Mouse (Mus musculus) liver, embryonic 16.5 days (tissue): Measurements from ENCODE around the gene D330020A13Rik. TPM values are rescaled to one million over a fixed set of nuclear protein-coding genes. Genes with fewer than 3 reads are reported as not detected.

ENCODE experiments used
- ATAC-seq: fragments of 200-750 bp; cut with Nextera tagmentation; 2 replicates; pipeline ENCODE4 v1.8.0; 2017; ENCODE audit warnings: low read depth, mild to moderate bottlenecking, moderate number of reproducible peaks, moderate library complexity
- H3K27ac ChIP-seq: fragments of 300-500 bp; sonication (generic); 2 replicates; pipeline ENCODE4 v1.5.1; 2014; ENCODE audit warnings: mild to moderate bottlenecking, low read length
- H3K27me3 ChIP-seq: fragments of 300-500 bp; sonication (generic); 2 replicates; pipeline ENCODE4 v1.6.1; 2014; ENCODE audit warnings: low read depth, low read length, mixed read lengths; ENCODE audit not compliant: control insufficient read depth, insufficient read depth
- H3K36me3 ChIP-seq: fragments of 300-500 bp; sonication (generic); 2 replicates; pipeline ENCODE4 v1.6.1; 2014; ENCODE audit warnings: mild to moderate bottlenecking; ENCODE audit not compliant: control insufficient read depth, insufficient read depth
- H3K4me1 ChIP-seq: fragments of 300-500 bp; sonication (generic); 2 replicates; pipeline ENCODE4 v1.6.1; 2014; ENCODE audit warnings: low read depth, low read length, mixed read lengths; ENCODE audit not compliant: control insufficient read depth
- H3K4me2 ChIP-seq: fragments of 300-500 bp; sonication (generic); 2 replicates; pipeline ENCODE4 v1.6.1; 2014; ENCODE audit warnings: low read depth, low read length, mixed read lengths
- H3K4me3 ChIP-seq: fragments of 300-500 bp; sonication (generic); 2 replicates; pipeline ENCODE4 v1.5.1; 2014; ENCODE audit warnings: low read depth, mild to moderate bottlenecking, low read length
- H3K9ac ChIP-seq: fragments of 300-500 bp; sonication (generic); 2 replicates; pipeline ENCODE4 v1.6.1; 2014; ENCODE audit warnings: low read depth, low read length
- H3K9me3 ChIP-seq: fragments of 300-500 bp; sonication (generic); replicated peaks from 2 replicates; pipeline ENCODE4 v1.6.1; 2016; ENCODE audit warnings: low read length; ENCODE audit not compliant: control insufficient read depth
- WGBS: fragments of 180-500 bp; shearing (Covaris S2); extraction: QIAGEN DNeasy Blood & Tissue Kit; methylation state at CpG from one replicate; pipeline ENCODE4 v1.1.7; 2014; ENCODE audit not compliant: insufficient replicate concordance; 5-methylcytosine and 5-hydroxymethylcytosine counted together
- polyA plus RNA-seq: library from polyadenylated mRNA; unstranded; fragments of >200 nt; fragmentation: Nextera tagmentation; extraction: Ambion mirVana; gene quantifications from 2 replicates; pipeline ENCODE4 v1.2.1, GENCODE M21; 2015

The D330020A13Rik gene
- polyA plus RNA-seq, 1 experiment from 2014 or later = not detected

GRCm38 (mm10) chr6:120259481-120259880 is 34.7 kb upstream of the D330020A13Rik start:
- WGBS = 36% methylated on average over 9 of the region's 9 CpGs
- no peak for ATAC-seq
- H3K4me1 ChIP-seq = no peaks in the 10 kb centered on the region

GRCm38 (mm10) chr6:120262886-120263531 is 31.2 kb upstream of the D330020A13Rik start:
- 52% methylated on average over 12 of the region's 12 CpGs for WGBS
- H3K9ac ChIP-seq = no peak overlapping the region
- no peak for ATAC-seq
- H3K27ac ChIP-seq = no peak overlapping the region
- no peaks in the 10 kb centered on the region for H3K27me3 ChIP-seq
- H3K4me2 ChIP-seq = no peak overlapping the region
- H3K4me3 ChIP-seq = no peak overlapping the region
- H3K36me3 ChIP-seq = no peaks in the 10 kb centered on the region
- no peaks in the 10 kb centered on the region for H3K9me3 ChIP-seq
- no peaks in the 10 kb centered on the region for H3K4me1 ChIP-seq

More at GRCm38 (mm10) chr6:120259481-120259880, 34.7 kb upstream of the D330020A13Rik start:
- no peak overlapping the region for H3K9ac ChIP-seq
- no peak overlapping the region for H3K4me2 ChIP-seq
- no peaks in the 10 kb centered on the region for H3K27me3 ChIP-seq
- H3K9me3 ChIP-seq = no peaks in the 10 kb centered on the region
- H3K36me3 ChIP-seq = no peaks in the 10 kb centered on the region
- no peak overlapping the region for H3K4me3 ChIP-seq
- H3K27ac ChIP-seq = no peak overlapping the region

GRCm38 (mm10) chr6:120263608-120264007 is 30.6 kb upstream of the D330020A13Rik start:
- Histone ChIP-seq H3K9ac (no peak overlapping the region), H3K4me3 (no peak overlapping the region), H3K36me3 (no peaks in the 10 kb centered on the region), H3K4me2 (no peak overlapping the region), H3K27ac (no peak overlapping the region), H3K9me3 (no peaks in the 10 kb centered on the region), H3K27me3 (no peaks in the 10 kb centered on the region), H3K4me1 (no peaks in the 10 kb centered on the region)
- 63% methylated on average over 7 of the region's 7 CpGs for WGBS
- ATAC-seq = no peak

- WGBS = 31% methylated on average over 6 of the region's 6 CpGs
- no peak for ATAC-seq
- no peaks in the 10 kb centered on the region for H3K27me3 ChIP-seq
- no peaks in the 10 kb centered on the region for H3K4me1 ChIP-seq
- H3K4me3 ChIP-seq = no peak overlapping the region
- no peaks in the 10 kb centered on the region for H3K9me3 ChIP-seq
- no peaks in the 10 kb centered on the region for H3K36me3 ChIP-seq
- no peak overlapping the region for H3K4me2 ChIP-seq
- no peak overlapping the region for H3K27ac ChIP-seq
- no peak overlapping the region for H3K9ac ChIP-seq
Observed at GRCm38 (mm10) chr6:120264151-120264550, 30.0 kb upstream of the D330020A13Rik start.

GRCm38 (mm10) chr6:120274181-120274580 is 20.0 kb upstream of the D330020A13Rik start:
- Histone ChIP-seq H3K36me3 (no peaks in the 10 kb centered on the region), H3K4me2 (no peak overlapping the region), H3K9me3 (no peaks in the 10 kb centered on the region), H3K27ac (no peak overlapping the region), H3K4me1 (no peaks in the 10 kb centered on the region), H3K9ac (no peak overlapping the region), H3K4me3 (no peak overlapping the region), H3K27me3 (no peaks in the 10 kb centered on the region)
- ATAC-seq = no peak
- WGBS = 45% methylated on average over 8 of the region's 8 CpGs

GRCm38 (mm10) chr6:120274887-120275286 is 19.3 kb upstream of the D330020A13Rik start:
- ATAC-seq = no peak
- WGBS = 52% methylated on average over 4 of the region's 4 CpGs
- no peaks in the 10 kb centered on the region for H3K27me3 ChIP-seq

GRCm38 (mm10) chr6:120275301-120275700 is 18.9 kb upstream of the D330020A13Rik start:
- Histone ChIP-seq H3K9ac (no peak overlapping the region), H3K9me3 (no peaks in the 10 kb centered on the region), H3K36me3 (no peaks in the 10 kb centered on the region), H3K4me2 (no peak overlapping the region), H3K27ac (no peak overlapping the region), H3K27me3 (no peaks in the 10 kb centered on the region), H3K4me1 (no peaks in the 10 kb centered on the region), H3K4me3 (no peak overlapping the region)
- no peak for ATAC-seq
- 41% methylated on average over 6 of the region's 6 CpGs for WGBS

More at GRCm38 (mm10) chr6:120274887-120275286, 19.3 kb upstream of the D330020A13Rik start:
- H3K4me1 ChIP-seq = no peaks in the 10 kb centered on the region
- no peak overlapping the region for H3K4me2 ChIP-seq
- no peak overlapping the region for H3K9ac ChIP-seq
- H3K4me3 ChIP-seq = no peak overlapping the region
- no peak overlapping the region for H3K27ac ChIP-seq
- H3K36me3 ChIP-seq = no peaks in the 10 kb centered on the region
- H3K9me3 ChIP-seq = no peaks in the 10 kb centered on the region

- no peaks in the 10 kb centered on the region for H3K36me3 ChIP-seq
- H3K27me3 ChIP-seq = no peaks in the 10 kb centered on the region
- H3K4me1 ChIP-seq = no peaks in the 10 kb centered on the region
- no peaks in the 10 kb centered on the region for H3K9me3 ChIP-seq
- 47% methylated on average over 7 of the region's 7 CpGs for WGBS
- H3K4me2 ChIP-seq = no peak overlapping the region
- no peak overlapping the region for H3K9ac ChIP-seq
- no peak overlapping the region for H3K27ac ChIP-seq
- H3K4me3 ChIP-seq = no peak overlapping the region
- ATAC-seq = no peak
Observed at GRCm38 (mm10) chr6:120276874-120277449, 17.2 kb upstream of the D330020A13Rik start.

GRCm38 (mm10) chr6:120287279-120287678 is 6.9 kb upstream of the D330020A13Rik start:
- Histone ChIP-seq H3K4me2 (no peak overlapping the region), H3K9me3 (no peaks in the 10 kb centered on the region), H3K4me3 (no peak overlapping the region), H3K4me1 (no peaks in the 10 kb centered on the region), H3K9ac (no peak overlapping the region), H3K36me3 (no peaks in the 10 kb centered on the region), H3K27me3 (peaks cover 9% of the 10 kb centered on the region), H3K27ac (no peak overlapping the region)
- WGBS = 78% methylated on average over 9 of the region's 9 CpGs
- no peak for ATAC-seq
